Mouse (Mus musculus): ENCODE measurements at regions not wholly inside any gene's neighbourhood (a gene's known extent, or its start where the extent isn't known, plus 50 kb on each side); places are given as distances from the start of the nearest gene placed in this dataset.

GRCm38 (mm10) chr13:97308431-97308830 lies 67.5 kb downstream of the Enc1 start:
- TF ChIP-seq CTCF (IDR thresholded peaks at IDR 0.05; ENCODE audit: low read depth) = no peak
- TF ChIP-seq EP300 (IDR thresholded peaks at IDR 0.05; ENCODE audit: low read depth) = no peak

Measured in liver, embryonic 14.5 days (tissue).